Mouse (Mus musculus): ENCODE measurements around the gene 2810004N23Rik.

DNA sequence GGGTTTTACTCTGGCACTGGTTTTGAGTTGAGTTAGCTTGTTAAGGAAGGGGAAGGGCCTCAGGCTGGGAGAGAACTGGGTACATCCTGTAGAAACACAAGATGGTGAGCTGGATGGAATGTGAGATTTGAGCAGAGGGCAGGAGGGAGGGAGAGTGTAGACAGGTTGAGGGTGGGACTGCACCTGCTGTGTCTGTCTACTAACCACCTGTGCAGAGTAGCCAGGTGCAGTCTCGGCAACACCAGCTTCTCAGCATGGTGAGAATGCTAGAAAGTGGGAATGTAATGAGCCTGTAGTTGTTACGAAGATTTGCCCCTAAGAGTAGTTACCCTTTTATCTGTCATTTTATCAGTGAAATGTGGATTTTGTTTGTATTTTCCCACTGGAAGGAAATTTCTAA is 42.6 kb upstream of the 2810004N23Rik start:
- no peak for TF ChIP-seq CTCF (IDR thresholded peaks at IDR 0.05; ENCODE audit: insufficient read depth, low read depth, low read length)
- no peak for TF ChIP-seq POLR2A (IDR thresholded peaks at IDR 0.05; ENCODE audit: insufficient read depth, low read depth, low read length)
